Mouse (Mus musculus) lung, postnatal 0 days (tissue): ENCODE measurements around the gene Ckm.

Experiments
- CTCF ChIP-seq: IDR thresholded peaks from 2 replicates; pipeline ENCODE4 v1.5.1; 2016; ENCODE audit warnings: antibody characterized with exemption, mild to moderate bottlenecking
- EP300 ChIP-seq: IDR thresholded peaks from 2 replicates; pipeline ENCODE4 v1.6.1; 2016; ENCODE audit warnings: antibody characterized with exemption, mild to moderate bottlenecking, control low read depth

DNA sequence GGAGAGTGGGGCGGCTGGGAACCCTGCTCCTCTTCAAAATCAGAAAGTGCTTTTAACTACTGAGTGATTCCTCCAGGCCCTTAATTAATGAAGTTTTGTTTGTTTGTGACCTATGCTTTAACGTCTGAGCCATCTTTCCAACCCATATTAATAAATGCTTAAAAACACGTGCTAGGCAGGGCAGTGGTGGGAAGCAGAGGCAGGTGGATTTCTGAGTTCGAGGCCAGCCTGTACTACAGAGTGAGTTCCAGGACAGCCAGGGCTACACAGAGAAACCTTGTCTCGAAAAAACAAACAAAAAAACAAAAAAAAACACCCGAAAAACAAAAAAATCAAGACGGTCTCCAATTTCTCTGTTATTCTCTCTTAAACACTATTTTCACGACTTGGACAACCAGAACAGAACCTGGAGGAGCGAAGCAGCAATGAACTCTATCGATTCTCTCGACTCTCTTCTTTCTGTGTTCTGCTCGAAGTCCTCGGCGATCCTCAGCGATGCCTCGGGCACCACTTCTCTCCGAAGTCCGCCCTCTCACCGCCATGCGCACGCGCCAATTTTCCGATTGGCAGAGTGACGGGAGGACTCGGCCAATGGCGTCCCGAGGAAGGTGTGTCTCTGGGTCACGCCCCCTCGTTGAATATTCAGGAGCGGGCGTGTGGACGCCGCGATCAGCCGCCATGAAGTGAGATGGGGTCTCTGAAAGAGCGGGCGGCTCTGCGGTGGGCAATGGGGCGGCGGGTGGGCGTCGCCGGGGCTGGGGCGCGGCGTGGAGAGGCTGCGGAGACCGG is 23.0 kb upstream of the Ckm start, which contains the start of gene Ercc2:
- TF ChIP-seq CTCF (no peak), EP300 (no peak)
